Mouse (Mus musculus): ENCODE measurements around the gene Retnla. TPM values are rescaled to one million over a fixed set of nuclear protein-coding genes. Genes with fewer than 3 reads are reported as not detected.

The Retnla gene
- polyA plus RNA-seq (2015; fragmentation: Nextera tagmentation; extraction: Ambion mirVana) = not detected in 2 replicates

GRCm38 (mm10) chr16:48842266-48842665, at the start of gene Retnla:
TSS of gene Retnla (plus strand) at chr16:48842551.

GRCm38 (mm10) chr16:48816695-48817094, 25.7 kb upstream of the Retnla start, which contains the start of gene Retnlb:
TSS of gene Retnlb (plus strand) at chr16:48816856.

GRCm38 (mm10) chr16:48872321-48872720, 30.0 kb downstream of the Retnla start, which contains the start of gene Retnlg:
TSS of gene Retnlg (plus strand) at chr16:48872621.

Other genes starting within 250 kb of the Retnla start
- 0.15 TPM in 1 of 2 replicates, not detected in the other for gene Trat1, start 70.5 kb upstream of the Retnla start, polyA plus RNA-seq (2015; fragmentation: Nextera tagmentation; extraction: Ambion mirVana)
- gene Retnlb, start 25.7 kb upstream of the Retnla start, polyA plus RNA-seq (2015; fragmentation: Nextera tagmentation; extraction: Ambion mirVana) = not detected in 2 replicates
- 1.5 and 3.7 TPM in 2 replicates for gene Retnlg, start 30.1 kb downstream of the Retnla start, polyA plus RNA-seq (2015; fragmentation: Nextera tagmentation; extraction: Ambion mirVana)
- 6.3 and 6.8 TPM in 2 replicates for gene Dzip3, start 151.6 kb downstream of the Retnla start, polyA plus RNA-seq (2015; fragmentation: Nextera tagmentation; extraction: Ambion mirVana)
- 4.7 and 5.4 TPM in 2 replicates for gene Cip2a, start 151.6 kb downstream of the Retnla start, polyA plus RNA-seq (2015; fragmentation: Nextera tagmentation; extraction: Ambion mirVana)
- 0.04 TPM in 1 of 2 replicates, not detected in the other for gene Myh15, start 214.9 kb downstream of the Retnla start, polyA plus RNA-seq (2015; fragmentation: Nextera tagmentation; extraction: Ambion mirVana)